Mouse (Mus musculus): ENCODE results near the gene Rbpj. TPM values are rescaled to one million over a fixed set of nuclear protein-coding genes. Genes with fewer than 3 reads are reported as not detected.

The Rbpj gene
- 36.4 and 37.6 TPM in 2 replicates for polyA plus RNA-seq (2015; fragmentation: Nextera tagmentation; extraction: Ambion mirVana)

DNA sequence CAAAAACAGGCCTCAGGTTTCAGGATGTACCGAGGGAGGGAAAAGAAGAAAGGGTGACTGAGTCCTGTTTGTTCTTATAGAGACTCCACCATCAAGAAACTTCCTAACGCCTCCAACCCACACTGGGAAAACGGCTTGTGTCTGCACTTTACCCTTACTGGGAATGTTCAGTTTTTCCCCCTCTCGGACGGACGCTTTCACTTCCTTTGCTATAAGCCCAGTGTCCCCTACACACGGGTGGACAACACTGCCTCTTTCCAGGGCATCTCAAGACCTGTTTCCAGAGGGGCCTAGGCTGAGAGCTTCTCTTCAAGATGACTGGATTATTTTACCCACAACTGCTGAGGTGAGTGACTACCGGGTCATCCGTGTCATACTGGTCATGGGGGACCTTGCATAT is at the start of gene Rbpj:
Gene Rbpj, plus strand, starts transcription at position 270 of the 400 bp plus-strand sequence.
- Histone ChIP-seq H3K27me3 (no peaks in the 10 kb centered on the region), H3K4me3 (replicated peaks) (no peak within 1 kb of the TSS), H3K36me3 (no peaks in the 10 kb centered on the region), H3K4me1 (peaks cover 19% of the 10 kb centered on the region), H3K9ac (no peak within 1 kb of the TSS), H3K27ac (replicated peaks) (no peak within 1 kb of the TSS), H3K9me3 (replicated peaks) (no peaks in the 10 kb centered on the region), H3K4me2 (replicated peaks) (no peak within 1 kb of the TSS)
- 90% methylated on average over 9 of the region's 9 CpGs for WGBS
- no peak for ATAC-seq (ENCODE audit: insufficient number of reproducible peaks, low FRiP score, low TSS enrichment, low read depth)

DNA sequence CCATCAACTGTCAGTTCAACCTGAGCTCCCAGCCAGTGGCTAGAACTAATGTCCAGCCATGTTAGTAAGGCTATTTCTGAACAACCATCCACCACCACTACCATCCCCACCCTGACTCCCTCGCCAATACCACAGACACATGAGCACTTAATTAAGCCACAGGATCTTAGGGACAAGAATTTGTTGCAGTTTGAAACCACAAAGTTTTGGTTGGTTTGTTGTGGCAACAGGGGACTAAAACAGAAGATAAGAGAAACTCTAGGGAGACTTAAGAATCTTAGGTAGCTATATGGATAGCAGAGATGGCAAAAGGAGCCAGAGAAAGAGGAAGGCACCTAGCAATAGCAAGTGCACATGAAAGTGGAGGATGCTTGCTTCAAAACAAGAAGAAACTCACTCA is 45.2 kb upstream of the Rbpj start:
- Histone ChIP-seq H3K4me1 (no peaks in the 10 kb centered on the region), H3K36me3 (no peaks in the 10 kb centered on the region), H3K9ac (no peak overlapping the region), H3K27me3 (no peaks in the 10 kb centered on the region), H3K27ac (replicated peaks) (no peak overlapping the region), H3K9me3 (replicated peaks) (no peaks in the 10 kb centered on the region), H3K4me3 (replicated peaks) (no peak overlapping the region), H3K4me2 (replicated peaks) (no peak overlapping the region)
- WGBS, result 61% methylated on average over 1 of the region's 1 CpGs
- ATAC-seq (ENCODE audit: insufficient number of reproducible peaks, low FRiP score, low TSS enrichment, low read depth), result no peak

DNA sequence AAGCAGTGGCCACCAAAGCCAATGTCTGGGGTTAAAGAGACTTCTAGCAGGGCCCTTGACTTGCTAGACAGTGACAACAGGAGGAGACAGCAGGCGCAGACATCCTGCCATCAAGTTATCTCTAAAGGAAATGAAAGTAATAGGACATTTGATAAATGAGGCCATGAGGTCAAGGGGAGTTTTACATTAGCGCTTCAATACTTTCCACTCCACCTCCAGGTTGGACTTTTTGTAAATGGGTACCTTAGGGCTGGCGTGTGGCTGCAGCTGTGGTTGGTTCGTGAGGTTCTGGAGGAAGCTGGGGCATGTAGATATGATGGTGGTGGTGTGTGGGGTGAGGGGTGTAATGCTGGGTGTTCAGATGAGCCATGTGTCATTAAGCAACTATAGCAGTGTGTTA is 44.7 kb upstream of the Rbpj start:
- Histone ChIP-seq H3K9ac (no peak overlapping the region), H3K9me3 (replicated peaks) (no peaks in the 10 kb centered on the region), H3K36me3 (no peaks in the 10 kb centered on the region), H3K4me3 (replicated peaks) (no peak overlapping the region), H3K27ac (replicated peaks) (no peak overlapping the region), H3K27me3 (no peaks in the 10 kb centered on the region), H3K4me1 (no peaks in the 10 kb centered on the region), H3K4me2 (replicated peaks) (no peak overlapping the region)
- ATAC-seq (ENCODE audit: insufficient number of reproducible peaks, low FRiP score, low TSS enrichment, low read depth), result no peak
- WGBS, result 88% methylated on average over 4 of the region's 4 CpGs

DNA sequence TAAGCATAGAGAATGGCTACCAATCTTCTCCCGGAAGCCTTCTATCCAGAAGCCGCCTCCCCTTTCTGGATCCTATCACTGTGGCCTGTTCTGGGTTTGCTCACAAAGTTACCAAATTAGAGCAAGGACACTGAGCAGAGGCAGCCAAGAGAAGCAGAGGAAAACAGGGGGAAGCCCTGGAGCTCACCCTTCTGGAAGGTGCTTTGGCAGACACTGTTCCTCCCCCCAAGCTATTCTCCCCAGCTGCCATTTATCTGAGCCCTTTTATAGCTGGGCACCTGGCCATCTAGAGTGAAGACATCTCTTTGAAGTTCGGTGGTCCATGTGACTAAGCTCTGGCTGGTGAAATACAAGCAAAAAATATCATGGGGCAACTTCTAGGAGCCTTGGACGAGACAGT is 38.5 kb upstream of the Rbpj start:
- no peak overlapping the region for H3K4me3 ChIP-seq (replicated peaks)
- WGBS, result 76% methylated on average over 4 of the region's 4 CpGs
- no peaks in the 10 kb centered on the region for H3K9me3 ChIP-seq (replicated peaks)
- no peak overlapping the region for H3K27ac ChIP-seq (replicated peaks)
- H3K36me3 ChIP-seq, result no peaks in the 10 kb centered on the region
- no peak for ATAC-seq (ENCODE audit: insufficient number of reproducible peaks, low FRiP score, low TSS enrichment, low read depth)
- H3K4me2 ChIP-seq (replicated peaks), result no peak overlapping the region
- no peaks in the 10 kb centered on the region for H3K27me3 ChIP-seq
- H3K9ac ChIP-seq, result no peak overlapping the region
- H3K4me1 ChIP-seq, result no peaks in the 10 kb centered on the region

DNA sequence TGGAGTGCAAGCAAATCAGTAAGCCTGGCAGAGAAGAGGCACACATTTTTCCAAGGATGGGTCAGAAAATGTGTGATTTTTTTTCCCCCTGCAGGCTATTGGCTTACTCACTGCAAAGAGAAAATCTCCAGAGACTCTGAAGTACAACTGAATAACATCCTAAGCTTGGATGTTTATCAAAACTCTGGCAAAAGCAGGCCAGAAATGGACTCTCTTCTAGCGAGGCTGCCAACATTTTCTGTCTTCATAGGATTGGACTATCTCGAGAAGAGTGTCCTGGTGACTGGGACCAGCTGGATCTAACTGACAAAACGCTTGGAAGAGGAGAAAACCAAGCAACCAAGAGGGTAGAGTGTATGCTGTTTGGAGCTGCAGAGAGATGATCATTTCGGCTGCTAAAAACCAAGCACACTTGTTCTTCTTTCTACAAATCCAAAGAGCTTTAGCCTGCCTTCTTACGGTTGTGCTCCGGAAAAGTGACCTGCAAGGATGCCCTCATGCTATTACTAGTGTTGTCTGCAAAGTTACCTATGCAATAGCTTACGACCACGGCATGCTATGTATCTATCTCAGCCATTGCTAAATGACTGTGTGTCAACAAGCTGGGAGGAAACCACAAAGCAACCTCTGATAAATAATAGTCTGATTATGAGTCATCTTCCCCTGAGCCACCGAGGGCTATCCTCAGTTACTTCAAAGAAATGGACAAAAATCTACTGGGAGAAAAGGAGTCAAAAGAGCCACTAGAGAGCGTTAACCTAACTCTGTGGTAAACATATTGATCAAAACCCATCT is 36.1 kb upstream of the Rbpj start:
- Histone ChIP-seq H3K4me3 (replicated peaks) (no peak overlapping the region), H3K27ac (replicated peaks) (no peak overlapping the region), H3K36me3 (no peaks in the 10 kb centered on the region), H3K9ac (no peak overlapping the region), H3K4me1 (no peaks in the 10 kb centered on the region), H3K9me3 (replicated peaks) (no peaks in the 10 kb centered on the region), H3K27me3 (no peaks in the 10 kb centered on the region), H3K4me2 (replicated peaks) (no peak overlapping the region)
- ATAC-seq (ENCODE audit: insufficient number of reproducible peaks, low FRiP score, low TSS enrichment, low read depth), result no peak
- WGBS, result 76% methylated on average over 10 of the region's 10 CpGs

DNA sequence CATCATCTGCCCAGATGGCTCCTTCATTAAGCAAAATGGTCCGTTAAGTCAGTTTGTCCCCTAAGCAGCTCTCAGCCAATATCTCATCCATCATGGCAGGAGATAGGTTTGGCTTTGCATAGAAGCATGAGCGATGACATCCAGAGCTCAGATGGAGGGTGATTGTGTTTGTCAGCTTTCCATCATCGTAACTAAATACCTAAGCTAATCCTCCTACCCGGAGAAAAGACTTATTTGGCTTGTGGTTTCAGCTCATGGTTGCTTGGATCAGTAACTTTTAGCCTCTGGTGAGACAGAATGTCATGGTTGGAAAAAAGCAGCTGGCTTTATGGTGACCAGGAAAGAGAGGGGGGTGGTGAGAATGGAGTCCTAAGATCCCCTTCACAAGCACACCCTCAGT is 33.5 kb upstream of the Rbpj start:
- no peaks in the 10 kb centered on the region for H3K4me1 ChIP-seq
- H3K9ac ChIP-seq, result no peak overlapping the region
- H3K27me3 ChIP-seq, result no peaks in the 10 kb centered on the region
- H3K27ac ChIP-seq (replicated peaks), result no peak overlapping the region
- H3K9me3 ChIP-seq (replicated peaks), result no peaks in the 10 kb centered on the region
- ATAC-seq (ENCODE audit: insufficient number of reproducible peaks, low FRiP score, low TSS enrichment, low read depth), result no peak
- no peak overlapping the region for H3K4me2 ChIP-seq (replicated peaks)
- no peak overlapping the region for H3K4me3 ChIP-seq (replicated peaks)
- 62% methylated on average over 4 of the region's 4 CpGs for WGBS
- no peaks in the 10 kb centered on the region for H3K36me3 ChIP-seq

DNA sequence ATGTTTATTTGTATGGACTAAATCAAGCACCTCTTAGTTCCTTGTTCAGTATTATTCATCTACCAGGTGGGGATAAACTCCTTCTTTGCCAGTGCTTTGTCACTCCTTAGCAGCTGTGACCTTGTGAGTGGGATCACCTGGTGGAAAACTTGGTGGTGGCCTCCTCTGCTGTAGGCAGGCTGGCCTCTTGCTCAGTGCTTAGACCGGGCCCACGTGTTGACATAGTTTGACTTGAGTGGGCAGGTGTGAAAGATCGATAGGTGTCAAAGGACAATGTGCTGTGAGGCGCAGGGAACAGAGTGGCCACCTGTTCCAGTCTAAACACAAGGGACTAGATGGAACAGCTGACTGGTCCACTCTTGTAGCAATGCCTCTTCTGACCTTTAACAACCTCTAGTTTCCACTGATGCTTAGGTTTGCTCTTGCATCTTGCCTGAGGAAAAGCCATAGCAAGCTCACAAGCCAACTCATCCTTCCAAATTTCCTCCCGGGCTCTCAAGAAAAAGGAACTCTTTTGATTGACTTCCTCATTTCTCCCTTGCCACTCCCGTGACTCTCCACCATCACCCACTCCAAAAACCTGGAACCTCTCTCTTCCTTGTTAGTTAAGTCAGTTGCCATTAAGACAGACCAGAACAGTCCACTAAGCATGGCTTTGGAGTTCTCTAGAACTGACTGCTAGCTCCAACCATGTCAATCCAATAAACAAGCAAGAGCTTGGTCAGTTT is 28.9 kb upstream of the Rbpj start:
- H3K4me3 ChIP-seq (replicated peaks), result no peak overlapping the region
- no peaks in the 10 kb centered on the region for H3K9me3 ChIP-seq (replicated peaks)
- H3K27ac ChIP-seq (replicated peaks), result no peak overlapping the region
- no peaks in the 10 kb centered on the region for H3K4me1 ChIP-seq
- no peak overlapping the region for H3K9ac ChIP-seq
- H3K4me2 ChIP-seq (replicated peaks), result no peak overlapping the region
- H3K27me3 ChIP-seq, result no peaks in the 10 kb centered on the region
- ATAC-seq (ENCODE audit: insufficient number of reproducible peaks, low FRiP score, low TSS enrichment, low read depth), result no peak
- 85% methylated on average over 6 of the region's 6 CpGs for WGBS
- H3K36me3 ChIP-seq, result no peaks in the 10 kb centered on the region

DNA sequence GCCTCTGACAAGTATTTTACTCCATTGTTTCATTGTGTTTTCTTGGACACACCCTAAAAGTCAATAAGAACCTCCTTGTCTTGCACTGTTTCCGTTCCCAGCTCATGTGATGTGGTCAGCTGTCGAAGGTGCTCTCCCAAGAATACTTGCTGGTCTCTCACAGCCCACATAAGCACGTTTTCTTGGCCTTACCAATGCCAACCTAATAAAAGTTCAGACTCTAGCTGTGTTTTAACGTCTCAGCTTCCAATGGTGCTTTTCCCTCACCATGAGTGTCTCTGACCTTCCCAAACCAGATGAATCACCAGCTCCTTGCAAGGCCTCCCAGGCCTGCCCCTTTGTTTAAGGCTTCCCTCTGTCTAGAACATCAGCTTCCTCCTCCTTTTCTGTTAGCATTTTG is 28.2 kb upstream of the Rbpj start:
- H3K27ac ChIP-seq (replicated peaks), result no peak overlapping the region
- no peaks in the 10 kb centered on the region for H3K27me3 ChIP-seq
- no peaks in the 10 kb centered on the region for H3K9me3 ChIP-seq (replicated peaks)
- no peaks in the 10 kb centered on the region for H3K4me1 ChIP-seq
- WGBS, result 75% methylated on average over 4 of the region's 4 CpGs
- no peak overlapping the region for H3K4me2 ChIP-seq (replicated peaks)
- H3K9ac ChIP-seq, result no peak overlapping the region
- ATAC-seq (ENCODE audit: insufficient number of reproducible peaks, low FRiP score, low TSS enrichment, low read depth), result no peak
- H3K4me3 ChIP-seq (replicated peaks), result no peak overlapping the region
- no peaks in the 10 kb centered on the region for H3K36me3 ChIP-seq

DNA sequence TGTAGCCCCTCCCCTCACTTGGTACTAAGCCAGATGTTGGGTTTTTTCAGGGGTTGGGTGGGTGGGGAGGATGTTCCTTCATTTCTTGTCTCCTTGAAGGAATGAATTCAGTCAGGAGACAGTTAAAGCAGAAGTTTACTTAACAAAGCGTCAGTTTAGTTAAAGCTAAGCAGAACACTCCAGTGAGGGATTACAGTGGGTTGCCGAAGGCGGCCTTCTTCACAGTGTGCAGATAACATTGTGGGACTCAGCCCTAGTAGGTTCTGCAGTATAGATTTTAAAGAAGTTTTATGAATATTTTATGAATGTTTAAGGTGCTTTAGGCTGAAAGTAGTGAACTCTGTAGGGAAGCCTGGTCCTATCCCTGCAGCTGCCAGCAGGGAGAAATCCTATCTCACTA is 27.7 kb upstream of the Rbpj start:
- Histone ChIP-seq H3K27ac (replicated peaks) (no peak overlapping the region), H3K4me2 (replicated peaks) (no peak overlapping the region), H3K9me3 (replicated peaks) (no peaks in the 10 kb centered on the region), H3K4me3 (replicated peaks) (no peak overlapping the region), H3K9ac (no peak overlapping the region), H3K27me3 (no peaks in the 10 kb centered on the region), H3K36me3 (no peaks in the 10 kb centered on the region), H3K4me1 (no peaks in the 10 kb centered on the region)
- ATAC-seq (ENCODE audit: insufficient number of reproducible peaks, low FRiP score, low TSS enrichment, low read depth), result no peak
- 68% methylated on average over 3 of the region's 3 CpGs for WGBS

DNA sequence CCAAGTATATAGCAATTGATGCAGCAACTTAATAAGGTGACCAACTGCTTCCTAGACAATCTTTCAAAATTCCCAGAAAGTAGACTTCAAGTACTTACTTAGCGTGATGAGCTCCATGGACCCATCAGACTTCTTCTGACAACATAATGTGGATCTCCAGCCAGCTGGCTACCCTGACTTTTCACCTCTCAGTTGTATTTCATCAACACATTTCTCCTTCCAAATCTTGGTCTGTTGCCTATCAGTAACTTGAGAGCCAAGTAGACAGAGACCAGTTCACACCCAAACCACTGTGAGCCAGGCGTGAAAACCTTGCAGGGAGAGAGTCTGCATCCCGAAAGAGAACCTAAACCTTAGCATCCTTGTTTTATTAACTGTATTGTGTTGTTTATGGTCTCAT is 26.3 kb upstream of the Rbpj start:
- H3K4me1 ChIP-seq, result peaks cover 5% of the 10 kb centered on the region; the same call in 1 of the 2 replicates
- no peaks in the 10 kb centered on the region for H3K27me3 ChIP-seq
- no peaks in the 10 kb centered on the region for H3K36me3 ChIP-seq
- no peak for ATAC-seq (ENCODE audit: insufficient number of reproducible peaks, low FRiP score, low TSS enrichment, low read depth)
- H3K9me3 ChIP-seq (replicated peaks), result no peaks in the 10 kb centered on the region
- WGBS, result 72% methylated on average over 3 of the region's 3 CpGs
- H3K9ac ChIP-seq, result no peak overlapping the region
- no peak overlapping the region for H3K4me3 ChIP-seq (replicated peaks)
- no peak overlapping the region for H3K27ac ChIP-seq (replicated peaks)
- no peak overlapping the region for H3K4me2 ChIP-seq (replicated peaks)

DNA sequence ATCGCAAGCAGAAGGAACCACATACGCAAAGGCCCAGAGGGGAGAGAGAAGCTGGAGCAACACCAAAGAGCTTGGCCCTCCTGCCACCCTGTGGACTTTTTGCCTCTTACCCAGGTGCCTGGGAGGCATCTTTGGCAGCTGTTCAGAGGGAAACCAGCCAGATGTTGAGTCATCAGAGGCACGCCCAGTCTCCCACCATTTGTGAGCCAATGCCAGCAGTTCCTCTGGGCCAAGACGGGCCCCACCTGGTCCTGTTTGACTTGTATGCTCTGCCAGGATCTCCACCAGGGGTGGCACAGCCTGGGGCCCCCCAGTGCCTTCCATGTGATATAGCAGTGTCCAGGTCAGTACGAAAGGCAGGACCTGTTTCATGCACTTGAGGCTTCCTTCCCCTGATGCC is 21.9 kb upstream of the Rbpj start:
- ATAC-seq (ENCODE audit: insufficient number of reproducible peaks, low FRiP score, low TSS enrichment, low read depth), result peak; percentile 57; the same call in 1 of the 2 replicates
- Histone ChIP-seq H3K27ac (replicated peaks) (no peak overlapping the region), H3K4me2 (replicated peaks) (no peak overlapping the region), H3K4me1 (peaks cover 5% of the 10 kb centered on the region; the same call in 1 of the 2 replicates), H3K36me3 (no peaks in the 10 kb centered on the region), H3K4me3 (replicated peaks) (no peak overlapping the region), H3K27me3 (no peaks in the 10 kb centered on the region), H3K9me3 (replicated peaks) (no peaks in the 10 kb centered on the region), H3K9ac (no peak overlapping the region)
- WGBS, result 66% methylated on average over 5 of the region's 5 CpGs

All from embryonic facial prominence, embryonic 15.5 days (tissue).